Mouse (Mus musculus) kidney, postnatal 36 days (tissue): ENCODE results near the gene Il24.
A peak's percentile ranks its signal among the peaks of the same experiment; 100 is the strongest.

Experiments used
- DNase-seq, 2 experiments: peaks; one replicate each; pipeline ENCODE4 v3.0.0; 2021 to 2022; ENCODE audit warnings: mixed read lengths in 2 of 2

The Il24 gene

DNA sequence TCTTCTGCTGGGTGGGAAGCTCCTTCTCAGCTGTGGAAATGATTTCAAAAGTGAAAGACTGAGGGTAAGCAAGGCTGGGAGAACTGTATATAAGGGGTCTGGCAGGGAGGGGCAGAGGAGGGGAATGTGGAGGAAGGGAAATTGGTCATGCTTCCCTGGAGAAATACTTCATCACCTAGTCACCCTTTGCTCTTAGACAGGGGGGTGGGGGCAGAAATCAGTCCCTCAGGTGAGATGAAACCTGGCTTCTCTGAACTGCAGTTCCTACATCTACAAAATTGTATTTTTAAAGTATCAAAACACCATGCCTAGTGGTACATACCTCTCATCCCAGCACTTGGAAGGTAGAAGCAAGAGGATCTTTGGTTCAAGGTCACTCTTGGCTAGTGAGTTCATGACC, at the start of gene Il24:
Gene Il24, minus strand, starts transcription at position 101 of the 400 bp plus-strand sequence.
- DNase-seq, result no peak

DNA sequence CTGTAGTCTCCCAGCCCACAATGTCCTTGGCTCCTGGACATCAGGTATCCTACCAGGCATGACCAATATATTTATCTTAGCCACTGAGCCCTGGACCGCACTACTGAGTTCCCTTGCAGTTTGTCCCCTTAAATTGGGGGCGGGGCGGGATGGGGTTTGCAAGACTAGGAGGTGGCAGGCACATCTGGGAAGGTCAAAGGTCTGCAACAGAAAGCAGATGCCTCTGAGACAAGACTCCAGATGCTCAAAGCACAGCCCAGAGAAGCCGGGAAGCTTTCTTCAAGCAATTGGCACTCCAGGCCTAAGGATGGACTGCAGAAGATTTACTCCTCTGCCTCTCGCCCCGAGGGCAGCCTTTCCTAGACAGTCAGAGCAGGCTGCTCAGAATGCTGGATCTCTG, 49.1 kb upstream of the Il24 start:
- no peak for DNase-seq

DNA sequence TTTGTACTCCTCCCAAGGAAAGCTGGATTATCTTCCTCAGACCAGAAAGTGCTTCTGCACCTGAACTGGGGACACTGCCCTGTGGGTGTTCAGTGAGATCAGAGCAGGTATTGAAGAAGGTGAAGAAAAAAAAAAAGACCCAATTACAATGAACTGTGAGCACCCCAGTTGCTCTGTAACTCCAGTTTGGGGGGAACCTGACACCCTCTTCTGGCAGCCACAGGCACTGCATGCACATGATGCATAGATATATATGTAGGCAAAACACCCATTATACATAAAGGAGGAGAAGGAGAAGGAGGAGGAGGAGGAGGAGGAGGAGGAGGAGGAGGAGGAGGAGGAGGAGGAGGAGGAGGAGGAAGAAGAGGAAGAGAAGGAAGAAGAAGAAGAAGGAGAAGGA, 39.2 kb upstream of the Il24 start:
- peak in 1 of 2 experiments; percentile 26 for DNase-seq

DNA sequence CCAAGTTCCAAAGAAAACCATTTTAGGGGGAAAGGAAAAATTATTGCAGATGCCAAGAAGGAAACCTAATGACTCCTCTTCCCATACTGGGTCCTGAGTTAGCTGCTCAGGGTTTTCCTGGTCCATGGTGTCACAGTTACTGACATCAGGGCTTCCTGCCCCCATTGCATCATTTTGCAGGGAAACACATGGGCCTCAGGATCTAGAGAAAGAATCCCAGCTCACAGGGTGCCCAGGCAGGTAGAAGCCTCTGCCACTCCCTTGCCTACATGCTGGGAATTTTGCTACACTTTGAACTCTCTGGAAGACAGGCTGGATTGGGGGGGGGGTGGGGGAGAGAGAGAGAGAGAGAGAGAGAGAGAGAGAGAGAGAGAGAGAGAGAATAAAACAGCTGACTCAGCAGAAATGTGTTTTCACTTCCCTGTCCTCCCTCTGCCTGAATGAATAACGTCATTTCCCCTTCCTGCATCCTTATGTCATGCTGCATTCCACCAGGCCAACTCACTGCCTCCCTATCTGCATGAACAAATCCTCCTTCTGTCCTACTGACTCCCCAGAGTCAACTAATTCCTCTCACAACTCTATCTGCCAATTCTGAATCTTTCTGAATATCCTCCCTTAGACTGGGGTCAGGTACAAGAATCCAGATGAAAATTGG, 31.2 kb upstream of the Il24 start:
- no peak for DNase-seq

DNA sequence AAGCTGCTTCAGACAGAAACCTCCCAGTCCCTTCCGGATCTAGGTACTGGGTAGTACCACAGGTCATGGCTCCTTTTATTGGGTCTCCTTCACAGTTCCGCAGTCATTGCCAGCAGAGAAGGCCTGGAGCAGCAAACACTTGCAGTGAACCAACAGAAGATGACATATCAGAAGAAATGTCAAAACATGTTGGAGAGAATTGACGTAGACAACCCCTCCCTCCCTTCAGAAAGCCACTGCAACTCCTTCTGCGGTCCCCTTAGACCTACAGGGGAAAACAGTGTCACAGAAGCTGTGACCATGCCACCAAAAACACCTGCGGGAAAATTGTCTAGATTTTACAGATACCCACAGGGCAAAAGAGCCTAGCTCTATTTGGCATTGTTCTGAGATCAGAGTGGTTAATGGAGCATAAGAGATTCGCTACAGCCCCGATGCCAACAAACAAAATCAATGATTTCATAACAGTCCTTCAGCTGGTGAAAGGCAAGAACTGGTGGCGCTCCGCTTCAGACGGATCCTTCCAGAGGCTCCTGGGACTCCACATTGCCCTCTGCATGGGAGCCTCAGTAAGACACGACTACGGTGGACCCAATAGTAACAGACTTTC, 24.3 kb upstream of the Il24 start, which contains the start of gene Il20:
Gene Il20, minus strand, starts transcription at position 51 of the 610 bp plus-strand sequence.
- DNase-seq, result no peak

DNA sequence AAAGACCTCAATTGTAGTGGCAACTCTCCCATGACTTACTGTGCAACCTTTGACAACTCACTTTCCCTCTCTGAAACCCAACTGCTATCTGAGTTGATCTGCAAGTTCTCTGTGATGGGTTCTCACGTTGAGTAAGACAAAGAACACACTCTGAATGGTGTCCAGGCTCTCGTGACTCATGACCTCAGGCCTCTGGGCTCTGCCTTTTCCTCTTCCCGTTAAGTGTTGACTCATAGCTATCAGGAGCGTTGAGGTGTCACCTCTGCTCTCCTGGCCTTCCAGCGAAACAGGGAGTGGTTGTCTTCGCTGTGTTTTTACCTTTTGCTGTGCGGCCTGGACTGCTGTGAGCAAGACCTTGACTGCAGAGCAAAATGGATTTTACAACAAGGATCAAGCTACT, 15.3 kb upstream of the Il24 start:
- DNase-seq, result no peak

DNA sequence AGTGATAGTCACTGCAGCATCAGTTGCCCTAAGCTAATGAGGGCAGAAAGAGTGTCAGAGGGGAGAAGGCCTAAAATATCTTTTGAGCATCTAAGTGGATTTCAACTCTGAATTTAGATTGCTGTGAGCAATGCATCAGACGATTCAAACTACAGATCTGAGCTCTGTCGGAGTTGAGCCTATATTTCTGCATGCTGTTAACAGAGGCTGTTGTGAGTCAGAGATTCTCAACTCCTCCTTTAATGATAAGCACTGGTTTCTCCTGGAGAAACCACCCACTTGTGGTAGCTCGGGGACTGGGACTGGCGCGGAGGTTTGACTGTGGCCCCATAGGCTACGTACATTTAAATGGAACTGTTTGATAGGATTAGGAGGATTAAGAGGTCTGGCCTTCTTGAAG, 7.2 kb upstream of the Il24 start:
- DNase-seq, result no peak

DNA sequence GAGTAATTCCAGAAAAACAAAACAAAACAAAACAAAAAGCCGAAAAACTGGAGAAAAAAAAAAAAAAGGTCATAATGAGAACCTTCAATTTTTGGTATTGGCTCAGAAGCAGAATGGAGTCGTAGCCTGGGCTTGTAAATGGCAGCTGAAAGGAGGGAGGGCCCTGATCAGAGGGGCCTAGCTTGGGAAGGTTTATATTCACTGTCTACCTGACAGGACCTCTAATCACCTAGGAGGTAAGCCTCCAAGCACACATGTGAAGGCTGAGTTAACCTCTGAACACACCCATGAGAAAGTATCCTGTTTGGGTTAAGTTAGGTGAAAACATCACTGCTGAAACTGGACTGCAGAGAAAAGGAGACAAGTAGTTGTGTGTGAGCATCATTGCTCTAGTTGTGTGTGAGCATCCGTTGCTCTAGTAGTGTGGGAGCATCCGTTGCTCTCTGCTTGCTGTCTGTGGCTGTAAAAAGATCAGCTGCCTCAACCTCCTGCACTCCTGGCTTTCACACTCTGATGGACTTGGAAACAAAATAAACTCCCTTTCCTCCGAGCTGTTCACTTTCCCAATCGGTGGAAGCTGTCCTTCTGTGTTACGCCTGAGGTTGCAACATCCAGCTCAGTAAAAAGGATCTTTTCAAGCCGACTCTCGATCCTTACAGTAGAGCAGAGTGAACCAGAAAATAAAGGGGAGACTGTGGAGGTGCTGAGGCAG, 6.2 kb upstream of the Il24 start:
- DNase-seq, result no peak

DNA sequence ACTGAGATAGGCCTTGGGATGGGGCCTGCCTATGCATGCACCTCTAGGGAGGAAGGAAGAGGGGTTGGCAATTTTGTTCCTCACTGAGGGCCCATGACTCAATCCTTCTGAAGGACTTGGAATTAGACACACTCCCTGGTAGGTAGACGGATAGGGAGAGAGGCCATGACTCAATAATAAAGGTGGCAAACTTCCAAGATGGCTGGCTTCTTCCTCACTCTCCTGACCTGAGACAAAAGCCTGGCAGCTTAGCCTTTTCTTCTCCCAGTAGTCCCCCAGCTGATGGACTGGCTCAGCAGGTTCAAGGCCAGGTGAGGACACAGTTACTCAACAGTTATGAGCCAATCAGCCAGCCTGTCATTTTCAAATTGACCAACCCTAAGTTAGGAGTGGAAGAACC, 5.2 kb upstream of the Il24 start:
- no peak for DNase-seq

DNA sequence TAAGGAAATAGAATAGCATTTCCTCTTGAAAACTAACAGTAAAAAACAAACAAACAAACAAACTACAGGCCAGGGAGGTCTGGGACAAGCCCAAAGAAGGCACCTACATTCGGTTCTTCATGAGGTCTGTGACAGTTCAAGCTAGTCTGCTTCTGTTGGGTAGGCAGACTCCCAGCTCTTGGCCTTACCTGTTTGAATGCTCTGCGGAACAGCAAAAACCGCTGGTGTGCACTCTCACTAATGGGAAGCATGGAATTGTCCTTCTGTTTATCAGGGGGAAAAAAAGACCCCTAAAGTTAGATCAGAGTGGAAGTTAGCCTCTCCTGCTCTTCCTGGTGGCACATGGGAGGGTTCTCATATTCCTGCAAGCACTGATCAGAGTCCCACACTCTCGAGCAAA, 4.1 kb downstream of the Il24 start:
- no peak for DNase-seq

DNA sequence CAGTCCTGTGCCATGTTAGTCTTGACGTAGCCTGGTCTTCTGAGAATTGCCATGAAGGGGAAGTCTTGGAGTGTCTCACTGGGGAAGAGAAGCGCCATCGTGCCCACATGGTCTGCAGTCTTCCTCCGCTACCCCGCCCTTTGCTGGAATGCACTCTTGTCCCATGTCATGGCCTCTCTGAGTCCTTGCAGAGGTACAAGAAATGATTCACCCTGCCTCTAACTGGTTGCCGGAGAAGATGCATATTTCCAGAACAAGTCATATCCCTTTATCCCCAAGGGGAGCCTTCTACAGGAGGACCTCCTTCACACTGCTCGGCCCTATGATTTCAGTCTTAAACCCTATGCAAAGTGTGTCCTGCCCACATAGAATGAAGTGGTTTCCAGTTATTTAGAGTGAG, 7.3 kb downstream of the Il24 start:
- no peak for DNase-seq

DNA sequence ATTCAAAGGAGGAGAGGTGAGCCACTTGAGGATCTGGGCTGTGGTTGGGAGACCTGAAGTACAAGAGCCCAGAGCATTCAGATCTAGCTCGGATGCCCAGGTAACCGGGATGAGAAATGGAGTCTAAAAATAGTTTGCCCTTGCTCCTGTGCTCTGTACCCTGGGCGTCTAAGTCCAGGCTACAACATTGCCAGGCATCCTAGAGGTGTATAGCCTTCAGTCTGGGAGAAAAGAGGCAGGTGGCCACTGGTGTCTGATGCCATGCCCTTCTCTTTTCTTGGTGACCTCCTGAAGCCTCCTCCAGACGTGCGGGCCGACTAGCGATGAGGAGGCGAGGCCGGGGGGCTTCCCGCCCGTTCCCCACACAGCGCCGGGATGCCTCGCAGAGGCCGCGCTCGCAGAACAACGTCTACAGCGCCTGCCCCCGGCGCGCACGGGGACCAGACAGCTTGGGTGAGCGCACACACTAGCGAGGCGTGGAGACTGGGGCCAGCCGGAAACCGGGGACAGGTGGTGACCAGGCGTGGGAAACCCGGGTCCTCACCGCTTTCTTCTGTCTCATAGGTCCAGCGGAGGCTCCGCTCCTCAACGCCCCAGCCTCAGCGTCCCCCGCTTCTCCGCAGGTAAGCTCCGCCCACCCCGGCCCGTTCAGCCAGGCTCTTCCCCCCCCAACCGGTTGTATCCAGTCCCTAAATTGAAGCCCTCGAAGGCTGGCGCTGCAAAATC, 9.2 kb downstream of the Il24 start:
- DNase-seq, result peak; percentile 38 to 66

DNA sequence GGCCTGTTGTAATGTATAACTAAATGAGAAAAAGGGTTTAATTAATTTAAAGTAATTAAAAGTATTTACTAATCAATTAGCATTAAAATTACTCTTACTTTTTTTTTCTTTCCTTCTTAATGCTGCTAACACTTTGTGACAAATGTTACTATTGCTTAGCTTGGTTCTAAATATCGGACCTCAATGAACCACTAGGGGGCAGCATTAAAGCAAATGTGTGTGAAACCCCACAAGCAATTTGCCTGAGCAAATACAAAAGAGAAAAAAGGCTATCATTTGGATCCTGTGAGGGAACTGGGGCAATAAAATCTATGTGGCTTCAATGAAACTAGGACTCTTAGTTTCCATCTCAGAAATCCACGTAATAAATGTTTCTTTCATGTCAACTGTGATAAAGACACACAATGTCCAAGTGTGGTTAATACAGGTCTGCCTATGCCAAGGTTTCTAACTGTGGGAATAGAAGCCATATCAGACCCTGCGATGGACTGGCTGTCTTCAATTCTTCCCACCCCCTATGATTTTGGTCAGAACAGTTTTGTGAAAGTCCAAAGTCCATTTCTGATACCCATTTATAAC, 10.2 kb downstream of the Il24 start:
- peak; percentile 62 to 74 for DNase-seq

DNA sequence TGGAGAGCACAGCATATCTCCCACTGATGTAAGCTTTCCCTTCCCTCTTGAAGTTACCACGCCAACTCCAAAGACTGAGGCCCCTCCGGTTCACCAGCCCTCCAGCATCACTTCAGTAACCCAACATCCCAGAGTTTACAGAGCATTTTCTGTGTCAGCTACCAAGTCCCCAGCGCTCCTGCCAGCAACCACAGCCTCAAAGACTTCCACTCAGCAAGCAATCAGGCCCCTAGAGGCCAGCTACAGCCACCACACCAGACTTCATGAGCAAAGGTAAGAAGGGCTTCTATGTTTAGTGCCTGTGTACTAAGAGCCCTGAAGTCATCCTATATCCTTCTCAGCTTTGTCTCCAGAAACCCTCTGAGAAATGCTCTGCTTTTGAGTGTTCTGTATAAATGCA, 11.3 kb downstream of the Il24 start:
- DNase-seq, result no peak

DNA sequence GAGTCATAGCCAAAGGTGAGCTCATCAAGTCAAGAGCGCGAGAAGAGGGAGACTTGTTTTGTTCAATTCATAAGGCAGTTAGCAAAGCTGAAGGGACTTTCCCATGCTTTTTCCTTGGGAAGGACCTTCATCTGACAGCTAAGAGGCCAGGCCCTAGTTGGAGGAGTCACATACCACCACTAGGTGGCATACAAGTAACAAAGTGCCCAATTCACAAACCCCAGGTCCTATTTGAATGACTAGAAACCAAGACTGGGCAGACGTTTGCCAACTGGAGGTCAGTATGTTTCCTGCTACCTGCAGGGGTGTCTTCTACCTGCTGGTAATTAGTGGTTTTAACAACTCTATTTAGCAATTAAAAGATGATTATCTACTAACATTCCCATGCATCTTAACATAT, 12.1 kb downstream of the Il24 start:
- peak; percentile 61 to 70 for DNase-seq

DNA sequence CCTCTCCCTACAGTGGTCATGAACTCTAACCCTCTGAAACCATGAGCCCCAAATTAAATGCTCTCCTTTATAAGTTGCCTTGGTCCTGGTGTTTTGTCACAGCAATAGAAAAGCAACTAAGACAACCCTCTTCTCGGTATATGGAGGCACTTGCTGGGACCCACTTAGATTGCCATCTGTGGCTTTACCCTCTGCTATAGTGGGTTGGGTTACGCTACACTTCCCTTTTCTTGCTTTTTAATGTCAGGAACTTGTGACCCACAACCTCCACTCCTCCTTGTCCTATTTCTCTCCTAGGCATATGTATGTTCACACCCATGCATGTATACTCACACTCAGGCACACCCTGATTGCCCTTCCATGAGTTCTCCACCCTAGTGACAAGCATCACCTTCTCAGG, 14.3 kb downstream of the Il24 start:
- DNase-seq, result no peak

DNA sequence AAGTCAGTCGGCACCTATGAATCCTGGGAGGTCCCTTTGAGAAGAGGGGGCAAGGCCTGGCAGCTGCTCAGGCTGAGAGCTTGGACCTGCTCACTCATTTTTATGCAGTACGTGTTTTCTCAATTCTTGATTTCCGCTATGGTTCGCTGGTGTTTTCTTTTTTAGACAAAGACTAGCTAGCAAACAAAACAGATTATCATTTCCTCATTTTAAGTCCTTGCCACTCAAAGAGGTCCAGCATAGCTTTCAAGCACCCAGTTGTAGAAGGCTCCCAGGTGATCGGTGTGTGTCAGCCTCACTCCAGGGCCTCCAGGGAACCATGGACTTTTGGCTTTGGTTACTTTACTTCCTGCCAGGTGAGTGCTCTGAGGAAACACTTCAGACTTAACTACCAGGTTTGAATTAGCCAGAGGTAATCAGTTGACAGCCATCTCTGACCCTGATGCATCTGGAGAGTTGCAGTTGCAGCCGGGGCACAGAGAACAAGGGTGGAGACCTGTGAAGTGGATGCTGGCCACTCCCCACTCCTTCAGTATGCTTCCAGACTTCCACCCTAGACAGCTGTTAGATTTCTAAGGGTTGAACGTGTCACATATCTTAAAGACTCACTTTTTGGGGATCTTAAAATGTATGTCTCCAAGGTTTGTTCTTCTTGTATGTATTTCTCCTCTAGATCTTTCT, 21.6 kb downstream of the Il24 start, which contains the start of gene Fcmr:
Gene Fcmr, plus strand, starts transcription at position 129 of the 681 bp plus-strand sequence.
- DNase-seq, result no peak

DNA sequence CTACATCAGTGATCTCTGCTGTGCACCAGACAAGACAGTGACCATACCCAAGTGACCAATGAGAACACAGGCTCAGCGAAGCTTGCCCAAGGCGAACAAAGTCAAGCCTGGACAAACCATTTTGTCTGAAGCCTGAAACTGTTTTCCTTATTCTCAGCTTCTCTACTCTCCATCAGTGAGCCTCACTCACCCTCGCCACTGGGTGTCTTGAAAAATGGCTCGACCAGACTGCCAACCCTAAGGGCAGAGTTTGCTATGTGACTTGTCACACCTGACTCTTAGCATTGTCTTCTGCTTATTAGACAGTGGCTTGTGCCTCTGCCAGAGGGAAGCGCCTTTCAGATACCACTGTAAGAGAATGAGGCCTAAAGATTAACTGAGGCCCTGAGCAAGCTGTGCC, 22.5 kb downstream of the Il24 start:
- DNase-seq, result no peak

DNA sequence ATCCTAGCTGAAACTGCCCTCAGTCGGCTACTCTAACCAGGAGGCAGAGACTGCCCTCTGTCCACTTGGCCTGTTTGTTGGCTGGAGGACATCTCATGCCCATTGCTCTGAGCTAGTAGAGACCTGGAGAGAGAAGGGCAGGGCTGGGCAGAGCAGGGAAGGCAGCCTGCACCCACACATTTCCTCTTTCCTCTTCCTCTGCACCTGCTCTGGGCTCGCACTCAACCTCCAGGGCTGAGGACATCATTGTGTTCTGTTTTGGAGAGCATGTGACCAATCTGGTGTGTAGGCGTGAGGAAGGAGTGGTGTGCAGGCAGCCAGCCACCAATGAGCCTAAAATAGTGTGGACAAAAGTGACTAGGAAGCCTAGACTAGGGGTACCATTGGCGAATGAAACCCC, 23.0 kb downstream of the Il24 start:
- DNase-seq, result no peak

DNA sequence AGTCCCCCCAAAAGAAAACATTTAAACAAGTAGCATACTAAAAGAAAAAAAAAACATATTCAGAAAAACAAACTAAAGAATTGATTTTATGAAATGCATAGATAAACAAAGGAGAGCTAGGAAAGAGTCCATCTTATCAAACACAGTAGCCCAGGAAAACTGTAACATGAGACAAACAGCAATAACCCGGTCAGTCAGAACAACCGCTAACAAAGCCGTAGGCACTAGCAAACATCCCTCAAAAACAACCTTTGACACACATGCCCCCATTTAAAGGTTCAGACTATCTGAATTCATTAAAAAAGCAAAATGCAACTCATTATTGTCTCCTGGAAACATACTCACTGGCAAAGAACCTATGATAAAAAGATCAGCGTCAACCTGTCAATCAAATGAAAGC, 29.8 kb downstream of the Il24 start:
- no peak for DNase-seq

DNA sequence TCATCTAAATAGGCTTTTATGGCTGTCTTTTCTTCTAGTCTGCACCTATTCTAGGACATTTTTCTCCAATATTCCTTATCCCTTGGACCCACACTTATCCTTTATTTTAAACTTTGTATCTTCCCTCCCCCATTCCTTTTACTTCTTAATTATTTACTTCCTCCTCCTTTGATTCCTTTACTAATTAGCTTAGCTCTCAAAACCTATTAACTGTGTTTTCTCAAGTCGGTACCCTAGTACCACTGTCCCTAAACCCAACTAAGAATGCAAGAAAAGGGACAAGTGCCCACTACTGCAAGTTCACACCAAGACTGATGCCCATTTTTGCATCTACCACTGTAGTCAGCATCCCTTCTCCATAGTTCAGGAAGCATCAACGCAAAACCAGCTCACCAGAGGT, 31.5 kb downstream of the Il24 start:
- DNase-seq, result no peak

DNA sequence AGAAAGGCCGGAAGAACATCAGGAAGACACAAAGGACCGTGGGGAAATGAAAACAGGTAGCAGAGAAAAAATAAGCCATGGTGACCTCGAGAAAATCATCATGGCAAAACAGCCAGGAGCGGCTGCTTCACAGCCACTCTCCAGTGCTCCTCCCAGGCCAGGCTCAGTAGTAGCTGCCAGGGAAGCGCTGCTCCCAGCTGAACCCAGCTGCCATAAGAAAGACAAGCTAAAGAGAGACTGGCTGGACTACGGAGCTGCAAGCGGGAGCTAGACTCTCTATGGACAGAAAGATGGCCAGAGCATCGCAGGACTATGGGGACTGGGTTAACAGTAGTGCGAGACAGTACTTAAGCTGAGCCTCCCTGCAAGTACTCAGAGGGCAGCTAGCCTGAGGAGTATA, 32.4 kb downstream of the Il24 start:
- no peak for DNase-seq

DNA sequence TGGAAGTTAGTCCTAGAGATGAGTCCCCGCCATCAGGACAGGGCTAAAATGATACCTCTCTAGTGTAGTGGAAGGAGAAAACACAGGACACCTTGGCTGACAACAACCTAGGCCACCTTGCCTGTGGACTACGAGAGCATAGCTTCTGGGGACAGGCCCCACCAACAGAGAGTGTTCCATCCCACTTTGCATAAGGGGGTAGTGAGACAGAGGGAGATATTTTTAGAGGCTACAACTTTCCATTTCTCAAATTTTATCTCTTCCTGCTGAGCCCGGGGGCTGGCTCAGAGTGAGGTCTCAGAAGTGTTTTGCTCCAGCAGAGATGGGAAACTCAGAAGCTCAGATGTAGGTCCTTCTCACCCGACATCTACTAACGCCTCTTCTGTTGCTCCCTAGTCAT, 36.8 kb downstream of the Il24 start:
- no peak for DNase-seq
